Mouse (Mus musculus): Measurements from ENCODE around the gene Hnmt. TPM values are rescaled to one million over a fixed set of nuclear protein-coding genes. Genes with fewer than 3 reads are reported as not detected.
"Not testable (repeated sequence)": the region's sequence is repeated elsewhere in the genome, so short reads cannot be mapped to it uniquely, and the experiment has no call there.

Hnmt gene
- total and polyA plus RNA-seq, 2 experiments from 2014 or later = 15.6 to 18.9 TPM

GRCm38 (mm10) chr2:23987283-23987682 is 61.9 kb downstream of the Hnmt start:
- no peaks in the 10 kb centered on the region for H3K27me3 ChIP-seq (ENCODE audit: insufficient read depth, low read length)
- no peaks in the 10 kb centered on the region for H3K9me3 ChIP-seq (ENCODE audit: low read length)
- DNase-seq = peak; percentile 2
- H3K4me1 ChIP-seq (ENCODE audit: insufficient read depth) = no peaks in the 10 kb centered on the region
- H3K4me2 ChIP-seq (ENCODE audit: low read depth) = no peak overlapping the region
- ATAC-seq = no peak
- no peak for TF ChIP-seq CTCF (IDR thresholded peaks at IDR 0.05; ENCODE audit: low read depth)
- H3K27ac ChIP-seq (ENCODE audit: low read depth, low read length) = no peak overlapping the region
- no peaks in the 10 kb centered on the region for H3K36me3 ChIP-seq (ENCODE audit: insufficient read depth)
- H3K9ac ChIP-seq = no peak overlapping the region
- no peak overlapping the region for H3K4me3 ChIP-seq (ENCODE audit: low read depth, low read length)

GRCm38 (mm10) chr2:23983343-23983742 is 65.9 kb downstream of the Hnmt start:
- DNase-seq (no peak), ATAC-seq (no peak)
- Histone ChIP-seq H3K4me1 (ENCODE audit: insufficient read depth) (no peaks in the 10 kb centered on the region), H3K9me3 (ENCODE audit: low read length) (no peaks in the 10 kb centered on the region), H3K27me3 (ENCODE audit: insufficient read depth, low read length) (no peaks in the 10 kb centered on the region), H3K36me3 (ENCODE audit: insufficient read depth) (no peaks in the 10 kb centered on the region), H3K27ac (ENCODE audit: low read depth, low read length) (no peak overlapping the region), H3K4me3 (ENCODE audit: low read depth, low read length) (no peak overlapping the region), H3K9ac (no peak overlapping the region), H3K4me2 (ENCODE audit: low read depth) (no peak overlapping the region)
- TF ChIP-seq CTCF (IDR thresholded peaks at IDR 0.05; ENCODE audit: low read depth) = no peak

- TF ChIP-seq CTCF (IDR thresholded peaks at IDR 0.05; ENCODE audit: low read depth) = no peak
These were observed 66.3 kb downstream of the Hnmt start for GRCm38 (mm10) chr2:23982860-23983259.

GRCm38 (mm10) chr2:23960659-23961274 is 88.4 kb downstream of the Hnmt start:
- DNase-seq; H3K4me2 ChIP-seq (ENCODE audit: low read depth); H3K9ac ChIP-seq; H3K9me3 ChIP-seq (ENCODE audit: low read length); ATAC-seq; H3K36me3 ChIP-seq (ENCODE audit: insufficient read depth); H3K27ac ChIP-seq (ENCODE audit: low read depth, low read length); H3K4me1 ChIP-seq (ENCODE audit: insufficient read depth); H3K4me3 ChIP-seq (ENCODE audit: low read depth, low read length); H3K27me3 ChIP-seq (ENCODE audit: insufficient read depth, low read length): not testable (repeated sequence)
- 96% methylated on average over 15 of the region's 15 CpGs for WGBS

More at GRCm38 (mm10) chr2:23982860-23983259, 66.3 kb downstream of the Hnmt start:
- H3K4me1 ChIP-seq (ENCODE audit: insufficient read depth) = no peaks in the 10 kb centered on the region
- 47% methylated on average over 1 of the region's 1 CpGs for WGBS
- no peak overlapping the region for H3K4me3 ChIP-seq (ENCODE audit: low read depth, low read length)
- no peak for ATAC-seq
- H3K9me3 ChIP-seq (ENCODE audit: low read length) = no peaks in the 10 kb centered on the region
- DNase-seq = no peak
- H3K9ac ChIP-seq = no peak overlapping the region
- H3K4me2 ChIP-seq (ENCODE audit: low read depth) = no peak overlapping the region
- no peak overlapping the region for H3K27ac ChIP-seq (ENCODE audit: low read depth, low read length)
- H3K36me3 ChIP-seq (ENCODE audit: insufficient read depth) = no peaks in the 10 kb centered on the region
- no peaks in the 10 kb centered on the region for H3K27me3 ChIP-seq (ENCODE audit: insufficient read depth, low read length)

Other genes starting within 250 kb of the Hnmt start
- not detected in 2 replicates for gene Tbpl2, start 47.2 kb upstream of the Hnmt start, total RNA-seq (2014; rRNA removed)
- not detected in 2 replicates for gene Tbpl2, start 47.2 kb upstream of the Hnmt start, polyA plus RNA-seq (2015; fragmentation: Nextera tagmentation; extraction: Ambion mirVana)
- not detected in 2 replicates for gene Il1f8, start 103.8 kb upstream of the Hnmt start, total RNA-seq (2014; rRNA removed)
- not detected in 2 replicates for gene Il1f8, start 103.8 kb upstream of the Hnmt start, polyA plus RNA-seq (2015; fragmentation: Nextera tagmentation; extraction: Ambion mirVana)
- not detected in 2 replicates for gene Il1f9, start 137.1 kb upstream of the Hnmt start, total RNA-seq (2014; rRNA removed)
- not detected in 2 replicates for gene Il1f9, start 137.1 kb upstream of the Hnmt start, polyA plus RNA-seq (2015; fragmentation: Nextera tagmentation; extraction: Ambion mirVana)
- gene Il1f6, start 166.0 kb upstream of the Hnmt start, total RNA-seq (2014; rRNA removed) = not detected in 2 replicates
- not detected in 2 replicates for gene Il1f6, start 166.0 kb upstream of the Hnmt start, polyA plus RNA-seq (2015; fragmentation: Nextera tagmentation; extraction: Ambion mirVana)
- gene Il1f5, start 227.6 kb upstream of the Hnmt start, total RNA-seq (2014; rRNA removed) = not detected in 2 replicates
- not detected in 2 replicates for gene Il1f5, start 227.6 kb upstream of the Hnmt start, polyA plus RNA-seq (2015; fragmentation: Nextera tagmentation; extraction: Ambion mirVana)
- gene Il1f10, start 241.8 kb upstream of the Hnmt start, total RNA-seq (2014; rRNA removed) = not detected in 2 replicates
- not detected in 2 replicates for gene Il1f10, start 241.8 kb upstream of the Hnmt start, polyA plus RNA-seq (2015; fragmentation: Nextera tagmentation; extraction: Ambion mirVana)